Mouse (Mus musculus) hindbrain, embryonic 12.5 days (tissue): ENCODE results near the gene Sobp. TPM values are rescaled to one million over a fixed set of nuclear protein-coding genes. Genes with fewer than 3 reads are reported as not detected.

Experiments used
- ATAC-seq: fragments of 200-750 bp; cut with Nextera tagmentation; 2 replicates; pipeline ENCODE4 v1.8.0; 2017; ENCODE audit warnings: moderate TSS enrichment; ENCODE audit not compliant: low FRiP score
- H3K27ac ChIP-seq: fragments of 300-500 bp; sonication (generic); 2 replicates; pipeline ENCODE4 v1.5.1; 2016; ENCODE audit warnings: mild to moderate bottlenecking
- H3K27me3 ChIP-seq: fragments of 300-500 bp; sonication (generic); 2 replicates; pipeline ENCODE4 v1.6.1; 2016; ENCODE audit warnings: mild to moderate bottlenecking
- H3K36me3 ChIP-seq: fragments of 300-500 bp; sonication (generic); 2 replicates; pipeline ENCODE4 v1.6.1; 2016; ENCODE audit warnings: mild to moderate bottlenecking
- H3K4me1 ChIP-seq: fragments of 300-500 bp; sonication (generic); 2 replicates; pipeline ENCODE4 v1.6.1; 2016
- H3K4me2 ChIP-seq: fragments of 300-500 bp; sonication (generic); replicated peaks from 2 replicates; pipeline ENCODE4 v1.6.1; 2016; ENCODE audit warnings: mild to moderate bottlenecking
- H3K4me3 ChIP-seq: fragments of 300-500 bp; sonication (generic); 2 replicates; pipeline ENCODE4 v1.5.1; 2016; ENCODE audit warnings: mild to moderate bottlenecking
- H3K9ac ChIP-seq: fragments of 300-500 bp; sonication (generic); 2 replicates; pipeline ENCODE4 v1.6.1; 2016; ENCODE audit warnings: mild to moderate bottlenecking, moderate library complexity
- H3K9me3 ChIP-seq: fragments of 300-500 bp; sonication (generic); replicated peaks from 2 replicates; pipeline ENCODE4 v1.6.1; 2016; ENCODE audit warnings: mild to moderate bottlenecking
- WGBS: fragments of 180-500 bp; shearing (Covaris S2); methylation state at CpG from one replicate; pipeline ENCODE4 v1.1.7; 2016; 5-methylcytosine and 5-hydroxymethylcytosine counted together
- polyA plus RNA-seq: library from polyadenylated mRNA; unstranded; fragments of >200 nt; fragmentation: Nextera tagmentation; extraction: Ambion mirVana; gene quantifications from 2 replicates; pipeline ENCODE4 v1.2.1, GENCODE M21; 2016

Gene Sobp
- polyA plus RNA-seq, 1 experiment from 2014 or later = 11.5 TPM

GRCm38 (mm10) chr10:42978346-42978745 lies 196.0 kb downstream of the Sobp start:
- Histone ChIP-seq H3K27ac (no peak overlapping the region), H3K27me3 (no peaks in the 10 kb centered on the region), H3K36me3 (no peaks in the 10 kb centered on the region), H3K4me2 (no peak overlapping the region), H3K4me3 (no peak overlapping the region), H3K4me1 (0 out of 2 replicates have a peak, but pooled peaks cover 12% of the 10 kb centered on the region), H3K9me3 (no peaks in the 10 kb centered on the region), H3K9ac (no peak overlapping the region)
- WGBS = 68% methylated on average over 3 of the region's 3 CpGs
- no peak for ATAC-seq

- Histone ChIP-seq H3K4me2 (no peak overlapping the region), H3K27ac (no peak overlapping the region), H3K4me3 (no peak overlapping the region), H3K9me3 (no peaks in the 10 kb centered on the region), H3K4me1 (peaks cover 15% of the 10 kb centered on the region; the same call in 1 of the 2 replicates), H3K27me3 (no peaks in the 10 kb centered on the region), H3K36me3 (no peaks in the 10 kb centered on the region), H3K9ac (no peak overlapping the region)
- 82% methylated on average over 6 of the region's 6 CpGs for WGBS
- no peak for ATAC-seq
Measured at GRCm38 (mm10) chr10:42976577-42976976, 197.8 kb downstream of the Sobp start.

GRCm38 (mm10) chr10:42973537-42973936 lies 200.8 kb downstream of the Sobp start:
- H3K4me3 ChIP-seq = no peak overlapping the region
- no peak for ATAC-seq
- H3K9me3 ChIP-seq = no peaks in the 10 kb centered on the region
- no peaks in the 10 kb centered on the region for H3K27me3 ChIP-seq
- H3K36me3 ChIP-seq = no peaks in the 10 kb centered on the region
- H3K4me1 ChIP-seq = peaks cover 15% of the 10 kb centered on the region; the same call in 1 of the 2 replicates
- no peak overlapping the region for H3K4me2 ChIP-seq
- no peak overlapping the region for H3K27ac ChIP-seq
- 48% methylated on average over 4 of the region's 4 CpGs for WGBS
- H3K9ac ChIP-seq = no peak overlapping the region

- 31% methylated on average over 18 of the region's 18 CpGs for WGBS
- no peaks in the 10 kb centered on the region for H3K36me3 ChIP-seq
- no peak overlapping the region for H3K4me3 ChIP-seq
- H3K4me2 ChIP-seq = no peak overlapping the region
- H3K9ac ChIP-seq = no peak overlapping the region
- no peaks in the 10 kb centered on the region for H3K9me3 ChIP-seq
- no peaks in the 10 kb centered on the region for H3K27me3 ChIP-seq
- peak; percentile 80 for ATAC-seq
- no peak overlapping the region for H3K27ac ChIP-seq
- peaks cover 19% of the 10 kb centered on the region; the same call in 1 of the 2 replicates for H3K4me1 ChIP-seq
Measured at GRCm38 (mm10) chr10:42972504-42973172, 201.7 kb downstream of the Sobp start.

DNA sequence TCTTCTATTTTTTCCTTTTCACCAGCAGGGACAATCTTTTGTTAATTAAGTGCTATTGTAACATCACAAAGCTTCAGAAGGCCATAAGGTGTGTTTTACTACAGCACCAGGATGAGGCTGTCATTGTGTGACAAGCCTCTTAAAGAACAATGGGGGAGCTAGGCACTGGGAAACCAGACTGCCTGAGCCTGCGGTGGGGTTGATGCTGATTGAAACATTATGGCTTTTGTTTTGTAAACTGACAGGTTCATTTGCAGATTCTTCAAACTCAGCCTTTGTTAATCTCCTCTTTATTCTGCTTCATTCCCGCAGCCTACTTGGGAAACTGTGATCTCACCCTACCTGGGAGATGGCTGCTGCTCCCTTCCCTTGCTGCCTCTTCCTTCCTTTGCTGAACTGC lies 206.0 kb downstream of the Sobp start:
- H3K27me3 ChIP-seq = no peaks in the 10 kb centered on the region
- no peak overlapping the region for H3K9ac ChIP-seq
- H3K4me2 ChIP-seq = no peak overlapping the region
- no peaks in the 10 kb centered on the region for H3K9me3 ChIP-seq
- peaks cover 10% of the 10 kb centered on the region; the same call in 1 of the 2 replicates for H3K4me1 ChIP-seq
- no peak overlapping the region for H3K27ac ChIP-seq
- H3K4me3 ChIP-seq = no peak overlapping the region
- no peaks in the 10 kb centered on the region for H3K36me3 ChIP-seq
- no peak for ATAC-seq
- WGBS = 11% methylated on average over 2 of the region's 2 CpGs

DNA sequence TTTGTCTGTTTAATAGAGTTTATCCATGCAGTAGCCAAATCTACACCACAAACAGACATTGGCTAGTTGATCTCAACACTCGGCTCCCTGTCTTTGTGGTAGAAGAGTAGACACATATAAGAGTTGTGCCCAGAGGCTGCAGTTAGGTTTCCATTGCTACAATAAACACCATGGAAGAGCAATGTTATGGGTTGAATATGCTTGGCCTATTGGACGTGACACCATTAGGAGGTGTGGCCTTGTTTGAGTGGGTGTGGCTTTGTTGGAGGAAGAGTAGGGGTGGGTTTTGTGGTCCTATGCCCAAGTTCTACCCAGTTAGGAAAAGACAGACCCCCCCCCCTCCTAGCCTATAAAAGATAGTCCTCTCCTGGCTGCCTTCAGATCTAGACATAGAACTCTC lies 211.3 kb downstream of the Sobp start:
- Histone ChIP-seq H3K9ac (no peak overlapping the region), H3K4me1 (peaks cover 8% of the 10 kb centered on the region), H3K27ac (no peak overlapping the region), H3K4me3 (no peak overlapping the region), H3K36me3 (no peaks in the 10 kb centered on the region), H3K27me3 (no peaks in the 10 kb centered on the region), H3K9me3 (no peaks in the 10 kb centered on the region), H3K4me2 (no peak overlapping the region)
- ATAC-seq = no peak
- 96% methylated on average over 2 of the region's 2 CpGs for WGBS

DNA sequence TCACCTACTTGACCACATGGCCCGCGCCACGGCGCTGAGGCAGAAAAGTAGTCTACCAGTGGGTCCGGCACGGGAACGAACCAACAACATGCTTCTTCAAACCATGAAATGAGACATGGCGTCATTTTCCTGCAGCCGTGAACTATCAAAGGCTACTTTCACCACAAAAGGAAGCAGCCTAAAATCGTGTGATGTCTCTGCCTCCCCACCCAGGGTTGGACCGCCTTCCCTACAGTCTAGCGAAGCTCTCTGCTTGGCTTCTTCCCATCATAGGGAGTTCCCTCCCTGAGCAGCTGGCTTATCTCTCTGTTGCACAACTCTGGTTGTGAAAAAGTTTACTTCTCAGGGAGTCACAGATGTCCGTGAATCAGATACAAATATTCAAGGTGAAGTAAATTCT lies 211.7 kb downstream of the Sobp start:
- Histone ChIP-seq H3K4me3 (no peak overlapping the region), H3K36me3 (no peaks in the 10 kb centered on the region), H3K4me1 (peaks cover 12% of the 10 kb centered on the region), H3K27me3 (no peaks in the 10 kb centered on the region), H3K9me3 (no peaks in the 10 kb centered on the region), H3K4me2 (no peak overlapping the region), H3K27ac (no peak overlapping the region), H3K9ac (no peak overlapping the region)
- 94% methylated on average over 13 of the region's 13 CpGs for WGBS
- ATAC-seq = no peak

DNA sequence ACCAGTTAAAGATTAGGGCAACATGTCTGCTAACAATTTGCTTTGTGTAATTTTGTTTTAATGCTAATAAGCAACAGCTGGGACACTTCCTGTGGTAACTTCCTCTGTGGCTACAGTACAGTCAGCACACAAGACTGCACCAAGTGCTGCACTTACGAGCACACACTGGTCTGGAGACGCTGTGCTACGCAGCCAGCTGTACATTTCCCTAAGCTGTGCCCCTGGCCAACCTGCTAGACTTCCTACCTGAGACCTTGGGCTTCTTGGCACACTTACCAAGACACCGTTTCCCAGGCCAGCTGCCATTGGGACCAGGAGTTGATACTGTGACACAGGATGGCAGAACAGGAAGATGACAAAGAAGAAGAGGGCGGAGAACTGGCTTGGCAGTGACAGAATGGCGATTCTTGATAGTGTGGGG lies 212.1 kb downstream of the Sobp start:
- H3K27me3 ChIP-seq = peaks cover 2% of the 10 kb centered on the region; the same call in 1 of the 2 replicates
- peaks cover 13% of the 10 kb centered on the region for H3K4me1 ChIP-seq
- WGBS = 85% methylated on average over 6 of the region's 6 CpGs

GRCm38 (mm10) chr10:42961771-42962170 lies 212.6 kb downstream of the Sobp start:
- Histone ChIP-seq H3K4me3 (no peak overlapping the region), H3K9ac (no peak overlapping the region), H3K4me2 (no peak overlapping the region), H3K4me1 (peaks cover 13% of the 10 kb centered on the region), H3K27ac (no peak overlapping the region), H3K36me3 (no peaks in the 10 kb centered on the region), H3K9me3 (no peaks in the 10 kb centered on the region), H3K27me3 (peaks cover 6% of the 10 kb centered on the region; the same call in 1 of the 2 replicates)
- WGBS = 65% methylated on average over 6 of the region's 6 CpGs
- ATAC-seq = no peak

More for the DNA sequence above, 212.1 kb downstream of the Sobp start:
- H3K27ac ChIP-seq = no peak overlapping the region
- no peak overlapping the region for H3K9ac ChIP-seq
- no peaks in the 10 kb centered on the region for H3K9me3 ChIP-seq
- H3K4me3 ChIP-seq = no peak overlapping the region
- no peak overlapping the region for H3K4me2 ChIP-seq
- H3K36me3 ChIP-seq = no peaks in the 10 kb centered on the region
- ATAC-seq = no peak

DNA sequence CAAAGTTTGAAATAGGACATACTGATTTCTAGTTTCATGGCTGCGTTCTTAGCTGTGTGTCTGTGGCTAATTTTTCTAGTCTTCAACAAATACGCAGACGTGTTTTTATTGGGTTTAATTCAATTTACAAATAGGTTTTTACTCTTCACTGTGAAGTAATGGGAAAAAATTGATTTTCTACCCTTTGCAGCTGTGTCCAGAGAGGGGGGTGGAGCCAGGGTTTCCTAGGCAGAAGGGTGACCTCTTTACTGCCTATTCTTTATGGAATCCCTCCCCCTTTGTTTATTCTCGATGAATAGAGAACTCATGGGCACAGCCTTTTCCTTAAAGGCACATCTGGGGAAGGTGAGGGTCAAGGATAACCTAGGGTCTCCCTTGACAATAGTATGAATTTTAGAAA lies 215.6 kb downstream of the Sobp start:
- H3K27me3 ChIP-seq = peaks cover 6% of the 10 kb centered on the region; the same call in 1 of the 2 replicates
- peak; percentile 61 for ATAC-seq
- 45% methylated on average over 4 of the region's 4 CpGs for WGBS
- H3K4me2 ChIP-seq = peak overlapping the region; percentile 48
- no peak overlapping the region for H3K9ac ChIP-seq
- no peaks in the 10 kb centered on the region for H3K36me3 ChIP-seq
- peak overlapping the region; percentile 25; the same call in 1 of the 2 replicates for H3K4me3 ChIP-seq
- no peaks in the 10 kb centered on the region for H3K9me3 ChIP-seq
- H3K4me1 ChIP-seq = peaks cover 13% of the 10 kb centered on the region
- H3K27ac ChIP-seq = peak overlapping the region; percentile 62; the same call in 1 of the 2 replicates

DNA sequence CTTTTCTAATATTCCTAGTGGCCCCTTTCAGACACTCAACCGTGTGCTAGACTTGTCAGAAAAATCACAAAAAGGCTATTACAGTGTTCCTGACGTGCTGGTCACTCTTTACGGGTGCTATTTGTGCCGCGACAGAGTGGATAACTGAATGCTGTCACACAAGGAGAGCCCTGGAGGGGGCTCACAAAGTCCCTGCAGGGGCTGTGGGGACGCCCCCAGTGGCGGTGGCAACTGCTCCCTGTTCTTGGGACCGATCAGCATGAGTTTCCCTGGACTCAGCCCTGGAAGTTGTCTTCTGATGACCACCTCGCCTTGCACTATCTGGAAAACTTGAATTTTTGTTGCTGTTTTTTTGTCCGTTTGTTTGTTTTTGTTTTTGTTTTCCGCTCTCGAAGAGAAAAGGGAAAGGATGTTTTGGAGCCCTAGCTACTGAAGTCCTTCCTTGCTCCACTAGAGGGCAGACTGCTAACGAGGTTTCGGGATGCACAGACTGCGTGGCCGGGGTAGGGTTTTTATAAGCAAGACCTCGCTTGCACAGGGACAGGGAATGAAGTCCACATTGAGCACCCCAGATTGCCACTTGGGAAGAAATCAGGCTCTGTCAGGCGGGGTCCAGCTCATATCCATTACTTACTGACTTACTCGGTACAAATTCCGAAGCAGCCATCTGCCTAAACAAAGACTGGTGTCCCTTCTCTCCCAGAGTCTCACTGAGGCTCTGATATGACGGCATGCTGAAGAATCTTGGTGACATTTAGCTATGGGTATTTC lies 216.3 kb downstream of the Sobp start:
- no peaks in the 10 kb centered on the region for H3K9me3 ChIP-seq
- WGBS = 6% methylated on average over 21 of the region's 21 CpGs

DNA sequence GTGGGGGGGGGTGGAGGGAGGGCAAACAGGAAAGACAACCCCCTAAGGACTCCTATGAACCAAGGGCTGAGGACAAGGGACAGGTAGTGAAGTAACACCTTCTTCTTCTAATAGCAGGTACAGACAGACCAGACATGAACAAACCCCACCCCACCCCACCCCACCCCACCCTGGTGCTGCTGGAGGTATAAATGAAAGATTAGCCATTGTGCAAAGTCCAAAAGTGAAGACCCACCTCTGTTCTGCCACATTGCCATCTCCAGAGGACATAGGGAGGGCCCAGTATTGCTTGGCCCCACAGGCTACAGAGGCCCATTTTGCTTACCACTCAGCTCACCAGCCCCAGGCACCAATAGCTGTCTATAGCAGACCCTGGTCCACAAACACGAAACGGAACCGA lies 219.1 kb downstream of the Sobp start:
- Histone ChIP-seq H3K4me1 (peaks cover 31% of the 10 kb centered on the region), H3K4me3 (no peak overlapping the region), H3K4me2 (no peak overlapping the region), H3K27me3 (peaks cover 6% of the 10 kb centered on the region; the same call in 1 of the 2 replicates), H3K9ac (no peak overlapping the region), H3K27ac (no peak overlapping the region), H3K9me3 (no peaks in the 10 kb centered on the region), H3K36me3 (no peaks in the 10 kb centered on the region)
- WGBS = 91% methylated on average over 3 of the region's 3 CpGs
- no peak for ATAC-seq

More for the DNA sequence above, 216.3 kb downstream of the Sobp start:
- Histone ChIP-seq H3K4me3 (peak overlapping the region; percentile 25), H3K4me1 (peaks cover 13% of the 10 kb centered on the region), H3K27me3 (peaks cover 6% of the 10 kb centered on the region; the same call in 1 of the 2 replicates), H3K4me2 (peak overlapping the region; percentile 48), H3K27ac (peak overlapping the region; percentile 62), H3K36me3 (no peaks in the 10 kb centered on the region), H3K9ac (no peak overlapping the region)
- ATAC-seq = peak; percentile 76
